Mouse (Mus musculus) stomach, postnatal 0 days (tissue): ENCODE measurements around the gene Snrnp200. TPM values are rescaled to one million over a fixed set of nuclear protein-coding genes. Genes with fewer than 3 reads are reported as not detected.
"Not testable (repeated sequence)": the region's sequence is repeated elsewhere in the genome, so short reads cannot be mapped to it uniquely, and the experiment has no call there.

Experiments used
- ATAC-seq: fragments of 200-750 bp; cut with Nextera tagmentation; 2 replicates; pipeline ENCODE4 v1.8.0; 2017; ENCODE audit not compliant: low FRiP score, low TSS enrichment
- DNase-seq: peaks from one replicate; pipeline ENCODE4 v3.0.0-alpha.2; 2016; ENCODE audit warnings: low spot score
- H3K27ac ChIP-seq: fragments of 300-500 bp; sonication (generic); replicated peaks from 2 replicates; pipeline ENCODE4 v1.5.1; 2014; ENCODE audit warnings: mild to moderate bottlenecking, control low read depth
- H3K27me3 ChIP-seq: fragments of 300-500 bp; sonication (generic); 2 replicates; pipeline ENCODE4 v1.6.1; 2014; ENCODE audit warnings: low read length; ENCODE audit not compliant: control insufficient read depth, insufficient read depth
- H3K36me3 ChIP-seq: fragments of 300-500 bp; sonication (generic); 2 replicates; pipeline ENCODE4 v1.6.1; 2014; ENCODE audit warnings: low read length, mixed read lengths; ENCODE audit not compliant: control insufficient read depth, insufficient read depth
- H3K4me1 ChIP-seq: fragments of 300-500 bp; sonication (generic); replicated peaks from 2 replicates; pipeline ENCODE4 v1.6.1; 2014; ENCODE audit warnings: antibody characterized with exemption; ENCODE audit not compliant: control insufficient read depth, insufficient read depth
- H3K4me2 ChIP-seq: fragments of 300-500 bp; sonication (generic); replicated peaks from 2 replicates; pipeline ENCODE4 v1.6.1; 2014; ENCODE audit warnings: low read depth, mild to moderate bottlenecking, control low read depth, moderate library complexity
- H3K4me3 ChIP-seq: fragments of 300-500 bp; sonication (generic); 2 replicates; pipeline ENCODE4 v1.5.1; 2014; ENCODE audit warnings: low read depth, low read length, control low read depth
- H3K9ac ChIP-seq: fragments of 300-500 bp; sonication (generic); 2 replicates; pipeline ENCODE4 v1.6.1; 2014; ENCODE audit warnings: mild to moderate bottlenecking, low read length, control low read depth, mixed read lengths
- H3K9me3 ChIP-seq: fragments of 300-500 bp; sonication (generic); 2 replicates; pipeline ENCODE4 v1.6.1; 2016; ENCODE audit warnings: low read length; ENCODE audit not compliant: control insufficient read depth
- CTCF ChIP-seq: IDR thresholded peaks from 2 replicates; pipeline ENCODE4 v1.5.1; 2016; ENCODE audit warnings: antibody characterized with exemption, low read depth, mild to moderate bottlenecking, moderate library complexity
- EP300 ChIP-seq: optimal IDR thresholded peaks from 2 replicates; pipeline ENCODE3; 2016; ENCODE audit warnings: antibody characterized with exemption
- WGBS: fragments of 180-500 bp; shearing (Covaris S2); extraction: QIAGEN DNeasy Blood & Tissue Kit; methylation state at CpG from one replicate; pipeline ENCODE4 v1.1.7; 2014; 5-methylcytosine and 5-hydroxymethylcytosine counted together
- polyA plus RNA-seq: library from polyadenylated mRNA; unstranded; fragments of >200 nt; fragmentation: Nextera tagmentation; extraction: Ambion mirVana; gene quantifications from 2 replicates; pipeline ENCODE4 v1.2.1, GENCODE M21; 2015

The Snrnp200 gene
- polyA plus RNA-seq, 1 experiment from 2014 or later, result 13.8 TPM

DNA sequence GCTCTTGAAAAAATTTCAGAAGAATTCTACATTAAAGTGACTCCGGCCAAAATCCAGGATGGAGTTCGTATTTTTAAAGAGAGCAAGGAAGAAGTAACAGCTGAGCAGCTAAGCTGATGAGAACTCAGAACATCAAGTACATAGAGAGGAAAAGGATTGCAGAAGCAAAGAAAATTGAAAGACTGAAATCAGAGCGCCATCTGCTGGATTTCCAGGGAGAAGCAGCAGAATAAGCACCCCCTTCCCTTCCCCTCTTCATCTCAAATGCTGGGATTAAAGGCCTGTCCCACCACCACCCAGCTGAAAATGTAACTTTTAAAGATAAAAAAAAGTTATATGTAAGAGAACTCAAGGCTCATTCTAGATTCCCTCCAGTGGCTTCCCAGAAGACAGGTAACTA, 3.3 kb upstream of the Snrnp200 start:
- Histone ChIP-seq H3K36me3 (no peaks in the 10 kb centered on the region; the same call in 1 of the 2 replicates), H3K4me1 (no peaks in the 10 kb centered on the region), H3K27me3 (no peaks in the 10 kb centered on the region), H3K4me2 (no peak overlapping the region), H3K9me3 (no peaks in the 10 kb centered on the region), H3K27ac (no peak overlapping the region), H3K9ac (no peak overlapping the region), H3K4me3 (no peak overlapping the region)
- 29% methylated on average over 3 of the region's 3 CpGs for WGBS
- ATAC-seq, result no peak
- peak; percentile 61 for DNase-seq
- TF ChIP-seq EP300, result no peak
- peak; percentile 86 for TF ChIP-seq CTCF

DNA sequence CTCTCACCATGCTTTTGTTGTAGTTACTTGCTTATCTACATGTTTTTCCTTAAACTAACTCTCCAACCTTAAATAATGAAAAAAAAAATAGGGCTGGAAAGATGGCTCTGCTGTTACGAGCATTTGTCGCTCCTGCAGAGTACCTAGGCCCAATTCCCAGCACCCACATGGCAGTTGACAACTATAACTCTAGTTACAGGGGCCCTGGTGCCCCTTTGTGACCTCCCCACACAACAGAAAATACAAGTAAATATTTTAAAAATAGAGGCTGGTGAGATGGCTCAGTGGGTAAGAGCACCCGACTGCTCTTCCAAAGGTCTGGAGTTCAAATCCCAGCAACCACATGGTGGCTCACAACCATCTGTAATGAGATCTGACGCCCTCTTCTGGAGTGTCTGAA, 2.2 kb upstream of the Snrnp200 start:
- not testable (repeated sequence) for ATAC-seq, H3K9ac ChIP-seq, H3K4me1 ChIP-seq, H3K9me3 ChIP-seq, H3K36me3 ChIP-seq, H3K27ac ChIP-seq, DNase-seq, H3K4me2 ChIP-seq, H3K27me3 ChIP-seq, H3K4me3 ChIP-seq
- 79% methylated on average over 4 of the region's 4 CpGs for WGBS

DNA sequence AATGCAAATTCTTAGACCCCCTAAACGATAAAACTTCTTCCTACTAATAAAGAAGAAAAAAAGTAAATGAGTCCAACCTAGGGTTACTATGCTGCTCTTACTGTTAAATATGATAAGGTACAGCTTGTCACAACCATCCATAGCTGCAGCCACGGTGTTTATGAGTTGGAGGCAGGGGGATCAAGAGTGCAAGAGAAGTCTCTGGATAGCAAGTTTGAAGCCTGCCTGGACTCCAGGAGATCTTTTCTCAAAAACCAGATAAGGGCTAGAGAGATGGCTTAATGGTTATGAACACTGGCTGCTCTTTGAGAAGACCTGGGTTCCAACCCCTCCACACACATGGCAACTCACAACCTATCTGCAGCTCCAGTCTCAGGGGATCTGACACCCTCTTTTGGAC, 1.3 kb upstream of the Snrnp200 start:
- 96% methylated on average over 2 of the region's 2 CpGs for WGBS
- Histone ChIP-seq H3K4me2 (no peak overlapping the region), H3K36me3 (peaks cover 6% of the 10 kb centered on the region), H3K4me1 (no peaks in the 10 kb centered on the region), H3K4me3 (no peak overlapping the region), H3K9ac (no peak overlapping the region), H3K9me3 (no peaks in the 10 kb centered on the region), H3K27me3 (no peaks in the 10 kb centered on the region), H3K27ac (no peak overlapping the region)
- ATAC-seq, result no peak
- no peak for DNase-seq
- no peak for TF ChIP-seq EP300

DNA sequence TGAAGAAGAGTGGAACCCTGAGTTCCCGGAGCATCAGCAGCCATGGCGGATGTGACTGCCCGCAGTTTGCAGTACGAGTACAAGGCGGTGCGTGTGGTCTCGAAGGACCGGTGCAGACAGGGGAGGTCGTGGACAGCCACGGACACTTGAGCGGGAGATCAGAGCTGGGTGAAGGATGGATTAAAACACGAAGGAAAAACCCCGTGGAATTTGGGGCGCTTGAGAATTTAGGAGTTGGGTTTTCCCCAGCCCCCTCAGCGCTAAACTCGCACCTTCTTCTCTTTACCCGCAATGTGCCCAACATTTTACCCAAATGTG, 225 bp downstream of the Snrnp200 start:
- 1% methylated on average over 17 of the region's 17 CpGs for WGBS
- Histone ChIP-seq H3K4me1 (no peaks in the 10 kb centered on the region), H3K4me2 (peak overlapping the region; percentile 59), H3K36me3 (peaks cover 13% of the 10 kb centered on the region), H3K4me3 (peak overlapping the region; percentile 77), H3K9ac (peak overlapping the region; percentile 81), H3K27me3 (no peaks in the 10 kb centered on the region), H3K9me3 (no peaks in the 10 kb centered on the region), H3K27ac (peak overlapping the region; percentile 76)
- TF ChIP-seq CTCF, result no peak
- TF ChIP-seq EP300, result no peak
- DNase-seq, result no peak
- 0 out of 2 replicates have a peak, but pooled peaks have one; percentile 8 for ATAC-seq

DNA sequence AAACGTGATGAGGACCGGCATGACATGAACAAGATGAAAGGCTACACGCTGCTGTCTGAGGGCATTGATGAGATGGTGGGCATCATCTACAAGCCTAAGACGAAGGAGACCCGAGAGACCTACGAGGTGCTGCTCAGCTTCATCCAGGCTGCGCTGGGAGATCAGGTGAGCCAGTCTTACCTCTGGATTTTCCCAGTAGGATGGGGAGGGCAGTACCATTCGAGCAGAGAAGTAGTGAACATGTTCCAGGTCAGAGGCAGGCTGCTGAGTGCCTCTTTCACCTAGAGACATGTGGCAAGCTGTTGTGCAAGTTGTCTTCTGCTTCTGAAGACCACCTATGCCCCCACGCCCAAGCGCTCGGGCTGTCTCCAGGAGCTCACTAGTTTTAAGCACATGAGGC, 2.5 kb downstream of the Snrnp200 start:
- Histone ChIP-seq H3K27me3 (no peaks in the 10 kb centered on the region), H3K4me1 (no peaks in the 10 kb centered on the region), H3K36me3 (peaks cover 25% of the 10 kb centered on the region), H3K4me2 (no peak overlapping the region), H3K27ac (no peak overlapping the region), H3K4me3 (no peak overlapping the region), H3K9me3 (no peaks in the 10 kb centered on the region), H3K9ac (no peak overlapping the region)
- WGBS, result 93% methylated on average over 11 of the region's 11 CpGs
- DNase-seq (no peak), ATAC-seq (no peak)
- TF ChIP-seq EP300, result no peak

DNA sequence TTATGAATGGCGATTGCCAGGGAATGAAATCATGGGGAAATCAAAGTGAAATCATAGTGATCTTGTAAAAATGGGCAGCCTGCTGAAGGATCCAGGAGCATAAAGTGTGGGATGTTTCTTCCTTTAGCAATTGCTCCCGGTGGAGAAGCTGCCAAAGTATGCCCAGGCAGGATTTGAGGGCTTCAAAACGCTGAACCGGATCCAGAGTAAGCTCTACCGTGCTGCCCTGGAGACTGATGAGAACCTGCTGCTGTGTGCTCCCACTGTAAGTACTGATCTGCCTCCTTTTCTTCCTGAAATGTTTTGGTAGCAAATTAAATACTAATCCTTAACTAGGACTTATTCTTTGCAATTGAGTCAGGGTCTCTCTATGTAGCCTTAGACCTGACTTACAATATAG, 9.6 kb downstream of the Snrnp200 start:
- ATAC-seq, result no peak
- Histone ChIP-seq H3K4me2 (no peak overlapping the region), H3K27ac (no peak overlapping the region), H3K36me3 (peaks cover 47% of the 10 kb centered on the region), H3K27me3 (no peaks in the 10 kb centered on the region), H3K4me3 (no peak overlapping the region), H3K9me3 (no peaks in the 10 kb centered on the region), H3K4me1 (no peaks in the 10 kb centered on the region), H3K9ac (no peak overlapping the region)
- WGBS, result 96% methylated on average over 5 of the region's 5 CpGs
- DNase-seq, result no peak
- TF ChIP-seq CTCF, result no peak
- TF ChIP-seq EP300, result no peak

DNA sequence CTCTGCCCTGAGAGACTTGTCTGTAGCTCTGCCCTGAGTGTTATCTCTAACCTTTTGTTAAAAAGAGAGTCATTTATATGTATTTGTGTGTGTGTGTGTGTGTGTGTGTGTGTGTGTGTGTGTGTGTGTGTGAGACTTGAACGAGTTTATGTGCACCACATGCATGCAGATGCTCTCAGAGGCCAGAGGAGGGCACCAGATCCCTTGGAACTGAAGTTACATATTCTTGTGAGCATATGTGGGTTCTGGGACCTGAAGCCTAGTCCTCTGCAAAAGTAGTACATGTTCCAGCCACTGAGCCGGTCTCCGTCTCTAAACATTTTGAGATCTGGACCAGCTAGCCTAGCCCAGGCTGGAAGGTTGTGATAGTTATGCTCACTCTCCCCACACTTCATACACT, 17.1 kb downstream of the Snrnp200 start:
- Histone ChIP-seq H3K9ac (no peak overlapping the region), H3K27ac (no peak overlapping the region), H3K4me1 (no peaks in the 10 kb centered on the region), H3K4me3 (no peak overlapping the region), H3K9me3 (no peaks in the 10 kb centered on the region), H3K36me3 (peaks cover 56% of the 10 kb centered on the region), H3K4me2 (no peak overlapping the region), H3K27me3 (no peaks in the 10 kb centered on the region)
- WGBS, result 96% methylated on average over 3 of the region's 3 CpGs
- ATAC-seq (no peak), DNase-seq (no peak)
- peak; percentile 30; the same call in 1 of the 2 replicates for TF ChIP-seq CTCF
- TF ChIP-seq EP300, result no peak
